Mouse (Mus musculus): ENCODE data around the gene Urm1.
A peak's percentile ranks its signal among the peaks of the same experiment; 100 is the strongest.

The Urm1 gene

DNA sequence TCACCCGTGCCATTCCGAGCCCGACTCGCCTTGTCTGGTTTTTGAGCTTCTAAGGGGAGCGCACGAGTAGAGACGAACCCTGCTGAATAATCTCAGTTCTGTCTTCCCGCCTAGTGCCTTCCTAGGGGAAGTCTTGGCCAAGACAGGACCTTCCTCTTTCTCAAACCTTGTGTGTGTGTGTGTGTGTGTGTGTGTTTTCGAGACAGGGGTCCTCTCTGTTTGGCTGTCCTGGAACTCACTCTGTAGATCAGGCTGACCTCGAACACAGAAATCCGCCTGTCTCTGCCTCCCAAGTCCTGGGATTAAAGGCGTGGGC, 7.8 kb downstream of the Urm1 start:
- no peak for DNase-seq (ENCODE audit: low read depth, low spot score)

DNA sequence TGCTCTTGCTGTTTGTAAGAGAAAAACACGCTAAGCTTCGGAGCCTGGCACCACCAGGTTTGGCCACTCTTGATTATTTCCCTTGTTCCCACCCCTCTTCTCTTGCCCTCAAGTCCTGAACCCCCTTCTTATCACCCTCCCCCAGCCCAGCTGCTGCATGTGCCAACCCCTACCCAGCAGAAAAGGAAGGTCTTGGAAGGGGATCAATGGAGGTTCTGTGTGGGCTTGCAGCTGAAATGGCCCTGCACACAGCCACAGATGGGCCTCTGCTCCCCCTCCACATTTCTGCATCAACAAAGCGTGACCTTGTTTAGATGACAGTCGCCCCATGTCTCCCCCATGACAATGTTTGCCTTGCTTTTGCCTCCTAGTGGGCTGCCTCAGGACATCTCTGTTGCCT, 11.2 kb downstream of the Urm1 start:
- DNase-seq (ENCODE audit: low read depth, low spot score), result no peak

DNA sequence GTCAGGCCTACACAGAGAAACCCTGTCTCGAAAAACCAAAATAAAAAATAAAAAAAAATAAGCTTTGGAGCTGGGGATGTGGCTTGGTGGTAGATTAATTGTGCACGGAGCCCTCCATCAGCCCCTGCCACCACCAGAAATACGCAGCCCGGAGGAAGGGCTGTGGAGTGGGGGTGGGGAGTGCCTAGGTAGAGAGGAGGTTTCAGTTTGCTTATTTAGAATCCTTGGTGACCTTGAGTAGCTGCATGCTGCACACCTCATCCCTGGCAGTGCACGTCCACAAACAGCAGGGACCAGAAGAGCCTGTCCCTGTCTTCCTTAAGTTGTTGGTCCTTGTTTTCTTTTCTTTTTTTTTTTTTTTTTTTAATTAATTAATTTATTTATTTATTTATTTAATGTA, 13.9 kb downstream of the Urm1 start:
- no peak for DNase-seq (ENCODE audit: low read depth, low spot score)

DNA sequence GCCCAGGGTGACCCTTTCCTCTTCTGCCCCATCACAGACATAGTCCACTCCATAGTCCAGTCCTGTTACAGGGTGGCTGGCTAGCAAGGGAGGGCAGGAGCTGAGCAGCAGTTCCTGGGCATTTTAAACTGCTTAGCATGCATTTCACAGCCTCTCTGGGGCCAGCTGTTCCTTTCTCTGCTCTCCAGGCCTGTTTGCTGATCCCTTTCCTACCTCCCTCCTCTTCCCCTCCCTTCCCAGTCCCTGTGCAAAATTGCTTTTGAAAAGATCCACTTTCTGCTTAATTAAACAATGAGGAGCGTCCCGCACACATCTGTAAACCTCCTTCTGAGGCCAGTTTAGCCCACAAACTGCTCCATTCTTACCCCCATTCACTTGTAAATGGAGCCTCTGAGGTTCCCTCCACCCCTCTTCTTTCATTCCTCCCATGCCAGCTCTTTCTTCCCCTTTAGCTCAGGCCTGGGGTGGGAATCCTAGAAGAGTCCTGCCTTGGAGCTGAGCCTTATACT, 15.6 kb downstream of the Urm1 start:
- DNase-seq (ENCODE audit: low read depth, low spot score), result peak; percentile 71

DNA sequence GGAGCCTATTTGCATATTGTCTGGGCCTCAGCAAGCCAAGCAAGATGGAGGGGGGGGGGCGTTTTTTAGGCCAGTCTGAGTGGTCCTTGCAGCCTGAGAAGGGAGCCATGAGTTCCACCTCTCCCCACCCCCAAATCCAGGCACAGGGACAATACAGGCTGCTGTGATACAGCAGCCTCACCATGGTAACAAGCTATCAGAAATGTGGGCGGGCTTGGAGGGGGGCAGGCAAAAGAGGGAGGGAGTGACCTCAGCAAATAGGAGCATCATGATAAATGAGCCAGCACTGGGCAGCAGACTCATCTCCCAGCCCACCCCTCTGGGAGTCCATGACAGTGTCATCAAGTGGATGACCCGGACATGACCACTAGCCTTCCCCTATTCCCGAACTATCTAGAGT, 19.6 kb downstream of the Urm1 start:
- DNase-seq (ENCODE audit: low read depth, low spot score), result no peak

DNA sequence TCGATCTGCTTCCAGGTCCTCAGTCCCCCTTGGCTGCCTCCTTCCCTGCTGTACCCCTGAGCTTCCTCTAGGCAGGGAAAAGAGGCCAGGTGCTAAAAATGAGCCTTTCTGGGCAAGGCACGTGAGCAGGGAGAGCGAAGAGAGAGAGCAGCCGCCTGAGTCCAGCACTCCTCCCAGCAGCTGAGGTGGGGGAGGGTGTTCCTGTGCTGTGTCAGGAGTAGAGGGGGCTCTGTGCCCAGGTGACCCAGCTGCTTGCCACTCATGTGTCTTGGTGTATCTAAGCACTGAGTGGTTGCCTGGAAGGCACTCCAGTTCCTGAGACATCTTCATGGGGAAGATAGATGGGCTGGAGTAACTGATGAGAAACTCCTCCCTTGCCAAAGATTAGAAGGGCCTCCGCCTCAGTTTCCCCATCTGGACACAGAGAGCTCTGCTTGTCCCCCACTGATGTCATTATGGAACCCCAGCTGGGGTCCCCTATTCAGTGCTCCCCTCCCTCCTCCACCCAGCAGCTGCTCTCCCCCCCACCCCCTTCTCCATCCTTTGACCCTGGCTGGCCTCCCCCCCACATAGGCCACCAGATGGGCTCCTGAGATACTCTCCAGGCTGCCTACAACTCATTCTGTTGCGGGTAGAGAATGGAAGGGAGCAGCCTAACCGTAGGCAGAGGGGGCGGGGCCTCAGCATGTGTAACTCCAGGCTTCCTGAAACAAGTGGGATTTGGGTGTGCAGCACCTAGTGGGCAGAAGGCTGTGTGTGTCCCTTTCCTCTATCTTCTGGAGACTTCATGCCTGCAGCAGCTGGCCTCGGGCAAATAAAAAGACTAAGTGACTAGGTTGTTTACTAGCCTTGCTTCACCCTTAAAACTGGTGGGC, 23.6 kb downstream of the Urm1 start:
- no peak for DNase-seq (ENCODE audit: low read depth, low spot score)

DNA sequence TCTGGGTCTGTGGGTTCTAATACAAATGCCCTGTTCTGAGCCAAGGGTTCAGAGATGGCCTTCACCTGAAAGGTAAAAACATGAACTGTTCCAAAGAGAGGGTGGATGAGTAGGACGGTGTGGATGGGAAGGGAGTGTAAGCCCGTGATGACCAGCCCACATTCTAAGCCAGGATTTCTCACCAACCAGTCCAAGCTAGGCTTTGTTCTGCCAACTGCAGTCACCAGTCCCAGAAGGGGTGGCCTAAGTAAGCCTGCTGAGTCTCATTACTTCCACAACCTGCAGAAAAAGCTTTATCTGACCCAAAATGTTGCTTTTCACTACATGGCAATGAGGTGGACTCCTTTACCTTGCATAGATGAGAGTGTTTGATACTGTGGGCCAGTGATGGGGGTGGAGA, 24.2 kb downstream of the Urm1 start:
- DNase-seq (ENCODE audit: low read depth, low spot score), result no peak

DNA sequence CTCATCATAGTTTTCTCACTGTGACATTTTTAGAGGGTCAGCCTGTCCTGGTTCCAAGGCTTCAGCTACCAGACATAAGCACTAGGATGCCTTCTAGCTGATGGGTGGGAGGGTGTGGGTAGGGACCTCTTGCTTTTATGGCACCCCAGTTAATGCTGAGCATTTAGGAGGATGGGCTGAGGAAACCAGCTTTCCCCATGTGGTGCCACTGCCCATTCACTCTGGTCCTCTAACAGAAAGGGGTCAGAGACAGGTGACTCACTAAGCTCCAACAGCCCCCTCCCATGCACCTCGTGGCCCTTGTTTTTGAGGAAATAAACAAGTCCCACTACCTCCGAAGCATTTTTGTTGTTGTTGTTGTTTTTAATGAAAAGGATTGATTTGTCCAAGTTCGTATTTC, 24.8 kb downstream of the Urm1 start:
- no peak for DNase-seq (ENCODE audit: low read depth, low spot score)

DNA sequence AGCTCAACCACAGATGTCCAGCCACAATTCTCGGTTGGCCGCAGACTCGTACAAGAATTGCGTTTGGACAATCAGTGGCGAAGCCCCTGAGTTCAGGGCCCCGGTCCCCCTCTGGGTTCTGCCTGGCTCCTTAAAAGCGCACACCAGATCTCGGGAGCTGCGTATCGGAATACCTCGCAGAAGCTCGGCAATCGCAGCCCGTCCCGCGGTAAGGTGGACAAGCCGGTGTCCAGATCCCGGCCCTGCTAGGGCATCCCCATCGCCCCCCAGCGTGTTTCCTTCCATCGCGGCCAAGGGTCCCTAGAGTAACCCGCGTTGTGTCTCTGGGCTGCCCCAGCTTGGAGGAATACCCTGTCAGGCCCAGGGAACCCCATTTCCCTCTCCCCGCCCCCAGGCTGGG, 25.8 kb downstream of the Urm1 start:
- DNase-seq (ENCODE audit: low read depth, low spot score), result no peak

DNA sequence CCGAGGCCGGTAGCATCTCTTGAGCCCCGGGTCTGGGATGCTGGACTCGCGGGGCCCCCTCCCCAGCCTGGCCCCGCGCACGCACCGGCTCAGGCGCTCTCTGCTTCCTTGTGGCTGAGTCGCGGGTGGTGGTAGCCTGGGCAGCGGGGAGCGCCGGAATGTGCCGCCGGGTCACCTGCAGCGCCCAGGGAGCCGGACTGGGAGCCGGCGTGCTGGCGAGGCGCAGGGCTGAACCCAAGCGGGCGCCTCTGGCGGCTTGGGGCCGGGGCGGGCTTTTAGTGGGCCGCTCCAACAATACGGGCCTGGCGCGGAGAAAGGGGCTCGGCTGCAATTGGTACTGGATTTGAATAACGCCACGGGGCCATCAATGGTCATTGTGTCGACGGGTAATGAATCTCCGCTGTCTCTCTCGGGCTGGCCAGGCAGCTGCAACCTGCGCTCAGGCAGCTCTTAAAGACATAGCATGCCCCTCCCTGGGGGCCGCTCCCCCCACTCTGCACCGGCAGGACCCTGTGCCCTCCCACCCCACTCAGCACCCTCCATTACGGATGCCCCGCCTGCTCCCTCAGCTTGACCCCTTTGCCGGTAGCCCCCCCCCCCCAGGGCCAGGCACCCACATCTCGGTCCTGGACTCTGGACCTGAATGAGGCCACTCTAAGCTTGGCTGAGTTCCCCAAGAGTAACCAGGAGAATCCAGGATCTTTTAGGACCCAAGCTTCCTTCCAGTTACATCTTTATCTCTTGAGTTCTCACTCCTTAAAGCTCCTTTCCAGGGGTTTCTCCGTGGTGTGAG, 26.4 kb downstream of the Urm1 start:
- no peak for DNase-seq (ENCODE audit: low read depth, low spot score)

DNA sequence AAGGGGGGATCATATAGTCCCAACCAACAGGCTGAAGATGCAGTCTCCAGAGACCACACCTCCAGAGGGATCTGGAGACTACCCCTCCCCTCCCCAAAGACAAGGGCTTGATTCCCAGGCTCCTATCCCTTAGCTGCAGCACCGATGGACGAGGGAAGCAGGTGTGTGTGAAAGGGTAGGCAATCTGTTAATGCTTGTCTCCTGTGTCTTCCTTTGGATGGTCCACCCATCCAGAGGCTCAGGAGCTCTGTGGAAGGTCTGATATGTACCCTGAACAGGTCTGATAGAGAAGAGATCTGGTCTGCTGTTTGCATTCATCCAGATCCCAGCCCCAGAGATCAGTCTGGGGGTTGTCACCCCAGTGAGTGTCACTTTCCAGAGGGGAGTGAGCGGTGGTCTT, 27.0 kb downstream of the Urm1 start:
- no peak for DNase-seq (ENCODE audit: low read depth, low spot score)

DNA sequence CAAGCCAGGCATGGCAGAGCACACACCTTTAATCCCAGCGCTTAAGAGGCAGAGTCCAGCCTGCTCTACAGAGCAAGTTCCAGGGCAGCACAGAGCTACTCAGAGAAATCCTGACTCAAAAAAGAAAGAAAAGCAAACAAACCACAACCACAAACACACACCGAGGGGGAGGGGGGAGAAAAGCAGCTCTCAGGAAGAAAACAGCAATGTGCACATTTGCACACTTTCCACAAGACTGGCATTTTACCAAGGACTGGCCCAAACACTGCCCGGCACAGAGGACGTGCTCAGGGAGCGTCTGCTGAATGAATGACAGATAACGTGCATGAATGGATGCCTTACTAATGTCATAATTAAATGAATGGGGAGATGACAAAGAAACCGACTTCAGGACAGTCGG, 29.2 kb downstream of the Urm1 start:
- no peak for DNase-seq (ENCODE audit: low read depth, low spot score)

DNA sequence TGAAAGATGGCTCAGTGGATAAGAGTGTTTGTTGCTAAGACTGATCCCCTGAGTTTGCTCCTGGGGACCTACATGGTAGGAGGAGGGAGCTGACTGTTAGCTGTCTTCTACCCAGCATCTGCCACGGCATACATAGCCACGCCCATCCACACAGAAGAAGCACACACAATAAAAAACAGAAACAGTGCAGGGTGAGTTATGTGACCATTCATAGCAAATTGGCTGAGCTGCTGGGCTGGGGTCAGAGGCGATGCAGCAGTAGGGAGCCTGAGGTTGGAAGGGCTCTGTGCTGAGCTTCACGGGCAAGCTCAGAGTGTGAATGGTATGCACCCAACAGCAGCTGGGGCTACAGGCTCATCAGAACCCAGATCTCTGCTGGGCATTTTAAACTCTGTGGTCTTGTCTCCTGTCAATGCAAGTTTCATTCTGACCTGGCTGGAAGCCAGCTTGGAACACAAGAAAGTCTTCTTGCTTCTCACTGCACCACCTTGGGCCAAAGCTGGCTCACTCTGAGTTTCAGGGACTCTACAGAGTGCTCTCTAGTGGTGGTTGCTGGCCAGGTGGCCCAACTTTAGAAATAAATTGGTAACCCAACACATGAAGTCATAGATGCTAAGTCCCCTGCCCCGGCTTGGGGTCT, 30.1 kb downstream of the Urm1 start:
- DNase-seq (ENCODE audit: low read depth, low spot score), result no peak

DNA sequence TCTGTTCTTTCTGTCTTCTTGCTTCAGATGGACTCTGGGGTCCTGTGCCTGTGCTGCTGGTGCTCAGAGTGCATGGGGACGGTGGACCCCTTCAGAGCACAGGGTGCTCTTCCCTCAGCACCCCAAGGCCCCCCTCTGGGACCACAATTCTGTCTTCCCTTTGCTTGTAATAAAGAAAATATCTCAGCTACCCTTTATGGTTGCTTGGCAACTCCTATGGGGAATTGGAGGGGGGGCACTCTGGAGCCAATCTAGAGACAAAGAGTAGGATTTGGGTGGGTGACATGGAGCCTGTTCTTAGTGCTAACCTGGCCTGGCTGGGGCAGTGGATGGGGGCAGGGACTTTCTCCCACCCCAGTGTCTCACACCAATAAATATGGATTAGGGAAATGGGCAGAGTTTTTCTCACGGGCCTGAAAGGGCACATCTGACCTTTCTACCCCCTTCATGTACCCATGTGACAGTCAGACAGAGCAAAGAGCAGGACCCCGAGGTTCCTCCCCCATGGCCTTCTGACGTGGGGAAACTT, 33.1 kb downstream of the Urm1 start:
- no peak for DNase-seq (ENCODE audit: low read depth, low spot score)

DNA sequence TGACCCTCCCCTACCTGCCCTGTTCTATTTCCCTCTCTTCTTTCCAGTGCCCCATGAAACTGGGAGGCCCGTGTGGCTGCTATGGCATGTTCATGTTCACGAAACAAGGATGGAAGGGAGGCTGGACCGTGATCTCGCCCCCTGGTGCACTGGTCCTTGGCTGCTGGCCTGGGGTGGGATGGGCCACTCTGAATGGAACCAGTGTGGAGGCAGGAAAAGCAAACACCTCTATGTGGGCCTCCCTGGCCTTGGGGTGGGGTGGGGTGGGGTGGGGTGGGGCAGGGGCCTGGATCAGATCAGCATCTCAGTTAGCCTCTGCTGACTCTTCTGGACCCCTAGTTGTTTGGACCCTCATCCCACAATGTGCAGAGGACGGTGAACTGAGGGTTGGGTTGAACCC, 33.9 kb downstream of the Urm1 start:
- DNase-seq (ENCODE audit: low read depth, low spot score), result no peak

DNA sequence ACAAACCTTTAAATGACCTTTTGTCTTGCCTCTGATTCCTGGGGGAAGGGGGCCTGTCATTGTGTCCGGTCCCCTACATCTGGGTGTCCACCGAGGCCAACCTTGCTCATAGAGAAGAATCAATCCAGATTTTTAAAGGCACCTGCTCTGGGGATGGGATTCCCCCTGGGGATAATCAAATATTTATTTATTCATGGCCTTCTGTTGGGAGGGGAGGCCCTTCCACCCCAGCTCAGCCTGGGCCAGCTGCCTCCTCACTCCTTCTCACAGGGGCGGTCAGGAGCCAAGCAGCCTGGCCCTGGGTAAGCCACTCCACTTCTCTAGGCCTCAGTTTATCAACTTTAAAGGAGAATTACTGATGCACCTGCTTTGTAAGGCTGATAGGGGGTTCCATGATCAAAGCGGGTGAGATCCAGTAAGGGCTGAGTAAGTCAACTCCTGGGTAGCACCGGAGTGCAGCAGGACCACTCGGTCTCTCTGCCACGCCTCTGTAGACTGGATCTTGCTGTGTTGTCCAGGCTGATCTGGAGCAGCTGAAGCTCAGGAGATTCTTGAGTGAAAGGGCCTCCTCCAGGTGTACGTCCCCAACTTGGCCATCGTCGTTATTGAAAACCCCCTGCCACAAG, 35.8 kb downstream of the Urm1 start:
- DNase-seq (ENCODE audit: low read depth, low spot score), result no peak

DNA sequence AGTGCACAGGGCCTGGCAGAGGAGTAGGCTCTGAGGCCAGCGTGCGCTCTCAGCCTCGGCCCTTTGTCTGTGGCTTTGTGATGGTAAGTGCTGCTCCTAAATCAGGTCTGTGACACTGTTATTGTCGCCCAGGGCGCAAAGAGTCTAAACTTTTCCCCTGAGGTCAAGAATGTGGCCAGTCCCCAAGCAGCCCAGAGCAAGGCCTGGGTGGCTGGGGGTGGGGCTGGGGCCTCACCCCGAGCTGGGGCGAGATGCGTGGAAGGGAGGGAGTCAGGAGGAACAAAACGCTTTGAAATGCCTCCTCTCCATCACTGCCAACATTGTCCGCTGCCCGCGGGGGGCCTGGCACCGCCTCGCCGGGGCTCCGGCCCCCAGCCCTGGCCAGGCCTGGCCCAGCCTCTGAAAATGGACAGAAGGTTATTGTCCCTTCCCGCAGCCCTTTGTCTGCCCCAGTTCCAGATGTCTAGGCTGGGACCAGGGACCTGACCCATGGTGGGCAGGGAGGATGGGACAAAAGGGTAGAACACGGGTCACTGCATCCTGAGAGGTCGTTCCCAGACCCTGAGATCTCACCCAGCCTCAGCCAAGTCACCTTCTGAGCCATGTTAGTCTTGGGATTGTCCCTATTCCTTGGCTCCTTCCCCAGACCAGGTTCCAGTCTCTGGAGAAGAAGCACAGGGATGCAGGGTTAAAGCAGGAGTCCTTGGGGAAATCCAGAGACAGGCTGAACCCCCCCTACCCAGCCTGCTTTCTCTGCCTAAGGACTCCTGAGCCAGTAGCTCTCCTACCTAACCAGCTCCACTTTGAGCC, 36.8 kb downstream of the Urm1 start:
- no peak for DNase-seq (ENCODE audit: low read depth, low spot score)

DNA sequence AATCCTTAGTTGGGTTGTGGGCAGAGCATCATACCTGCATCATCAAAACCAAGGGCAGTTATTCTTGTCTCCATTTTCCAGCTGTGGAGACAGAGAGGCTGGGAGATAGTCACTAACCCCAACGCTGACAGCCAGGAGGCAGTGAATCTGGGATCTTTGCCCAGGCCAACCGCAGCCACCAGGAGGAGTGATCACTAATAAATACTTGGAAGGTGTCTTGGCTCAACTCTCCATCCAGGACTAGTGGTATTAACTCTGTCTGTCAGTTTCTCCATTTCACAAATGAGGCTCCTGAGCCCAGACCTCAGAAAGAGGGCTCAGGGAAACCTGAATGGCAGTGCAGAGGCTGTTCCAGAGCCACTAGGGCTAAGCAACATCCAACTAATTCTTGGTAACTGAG, 37.5 kb downstream of the Urm1 start:
- DNase-seq (ENCODE audit: low read depth, low spot score), result no peak

DNA sequence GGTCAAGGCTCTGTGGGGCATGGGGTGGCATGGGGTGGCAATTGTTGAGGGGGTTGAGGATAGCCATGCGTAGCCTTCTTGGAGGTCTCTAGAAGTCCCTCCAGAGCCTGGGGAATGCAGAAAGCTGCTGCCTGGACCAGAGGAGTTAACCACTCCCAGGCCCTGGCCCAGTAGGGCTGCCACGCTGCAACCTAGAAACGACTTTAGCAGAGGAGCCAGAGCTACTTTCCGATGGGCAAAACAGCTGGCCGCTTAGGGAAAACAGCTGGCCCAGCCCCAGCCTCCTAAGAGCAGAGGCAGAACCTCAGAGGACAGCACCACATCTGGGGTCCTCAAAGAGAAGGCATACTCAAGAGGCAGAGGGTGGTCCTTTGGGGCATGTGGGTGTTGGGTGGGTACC, 38.1 kb downstream of the Urm1 start:
- DNase-seq (ENCODE audit: low read depth, low spot score), result no peak

DNA sequence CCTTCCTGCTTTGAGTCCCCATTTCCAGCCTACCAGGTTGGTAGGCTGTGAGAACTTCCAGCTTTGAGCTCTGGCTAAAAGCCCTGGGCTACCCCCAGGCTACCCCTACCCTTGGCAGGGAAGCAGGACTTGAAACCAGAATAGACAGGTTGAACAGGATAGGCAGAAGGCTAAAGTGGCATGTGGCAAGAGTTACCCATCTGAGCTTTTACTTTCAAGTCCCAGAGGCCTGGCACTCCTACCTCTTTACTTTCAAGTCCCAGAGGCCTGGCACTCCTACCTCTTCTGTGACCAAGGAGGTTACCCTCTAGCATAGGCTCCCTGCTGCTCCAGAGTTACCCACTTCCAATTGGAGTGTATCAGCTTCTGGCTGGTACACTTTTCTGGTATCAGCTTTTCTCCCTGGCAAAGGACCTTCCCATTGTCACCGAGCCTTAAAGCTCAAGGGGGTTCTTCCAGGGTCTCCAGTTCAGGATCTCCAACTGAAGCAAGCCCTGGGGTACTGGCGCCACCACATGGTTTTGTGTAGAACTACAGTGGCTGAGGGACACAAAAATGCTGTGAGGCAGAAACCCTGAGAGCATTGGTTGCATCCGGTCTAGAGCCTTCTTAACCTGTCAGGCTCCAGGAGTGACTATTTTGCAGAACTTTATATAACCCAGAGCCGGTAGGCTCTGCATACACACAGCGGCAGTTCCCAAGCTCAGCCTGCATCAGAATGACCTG, 39.0 kb downstream of the Urm1 start:
- no peak for DNase-seq (ENCODE audit: low read depth, low spot score)

Measured in WW6 (cell line).